Mouse (Mus musculus) liver, embryonic 14.5 days (tissue): ENCODE data around the gene Wdr74.

Source experiments
- CTCF ChIP-seq: IDR thresholded peaks from 2 replicates; pipeline ENCODE4 v1.5.1; 2016; ENCODE audit warnings: antibody characterized with exemption, low read depth, control low read depth
- EP300 ChIP-seq: IDR thresholded peaks from 2 replicates; pipeline ENCODE4 v1.6.1; 2016; ENCODE audit warnings: antibody characterized with exemption, low read depth

DNA sequence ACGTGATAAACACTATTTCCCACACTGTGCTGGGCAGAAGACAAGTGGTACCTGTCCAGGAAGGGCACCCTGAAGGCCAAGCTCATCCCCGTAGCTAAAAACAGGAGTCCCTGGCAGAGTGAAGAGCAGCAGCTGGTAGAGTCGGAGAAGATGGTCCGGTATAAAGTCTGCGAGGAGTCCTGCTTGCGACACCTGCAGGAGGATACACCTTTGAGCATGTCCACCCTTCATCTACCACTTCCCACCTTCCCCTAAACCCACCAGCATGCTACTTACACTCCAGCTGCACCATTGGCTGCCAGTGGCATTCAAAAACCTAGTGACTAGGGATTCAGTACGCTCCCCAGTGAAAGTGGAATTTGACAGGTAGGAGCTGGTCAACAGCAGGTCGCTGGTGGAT is 26.7 kb upstream of the Wdr74 start:
- TF ChIP-seq EP300 (no peak), CTCF (no peak)
